Mouse (Mus musculus): ENCODE measurements around the gene Chtop. TPM values are rescaled to one million over a fixed set of nuclear protein-coding genes. Genes with fewer than 3 reads are reported as not detected.

Chtop gene
- total RNA-seq, 2 experiments from 2014 or later: 152 to 153 TPM

DNA sequence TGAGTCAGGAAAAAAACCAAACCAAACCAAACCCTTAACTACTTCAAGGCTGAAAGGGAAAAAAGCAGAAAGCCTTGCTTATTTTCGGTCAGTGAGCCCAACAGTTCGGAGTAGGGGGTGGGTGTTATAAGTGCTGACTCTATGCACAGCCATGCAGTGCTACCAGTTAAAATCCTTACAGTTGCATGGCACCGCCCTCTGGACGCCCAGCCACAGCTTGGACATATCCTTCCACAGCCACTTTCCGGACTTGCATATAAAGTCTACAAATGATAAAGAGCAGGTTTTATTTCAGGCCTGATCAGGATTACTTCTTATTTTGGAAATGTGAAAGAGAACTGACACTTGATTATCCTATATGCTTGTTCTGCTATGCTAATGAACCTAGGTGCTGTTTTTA, 4.1 kb downstream of the Chtop start:
- DNase-seq (ENCODE audit: low spot score in 2 of 2): no peak
- Histone ChIP-seq H3K27ac (no peak overlapping the region), H3K4me3 (no peak overlapping the region)
- TF ChIP-seq CTCF (conservative IDR thresholded peaks at IDR 0.05): no peak

DNA sequence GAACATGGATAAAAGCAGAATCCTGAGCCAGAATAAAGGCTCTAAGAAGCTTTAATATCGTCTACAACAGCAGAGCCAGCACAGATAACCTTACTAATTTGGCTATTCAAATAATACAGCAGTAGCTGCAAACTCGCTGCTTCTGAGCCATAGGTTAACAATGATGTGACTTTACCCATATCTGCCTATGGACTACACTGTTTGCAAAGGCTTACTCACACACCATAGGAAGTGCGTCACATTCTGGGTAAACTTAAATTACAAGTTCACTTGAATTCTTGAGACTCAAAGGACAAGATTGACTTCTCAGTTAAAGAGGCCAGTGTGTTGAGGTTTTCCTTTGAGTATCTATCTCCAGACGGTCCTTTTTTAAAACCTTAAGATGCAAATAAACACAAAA, 5.9 kb downstream of the Chtop start:
- no peak overlapping the region for H3K27ac ChIP-seq
- H3K4me3 ChIP-seq: no peak overlapping the region
- TF ChIP-seq CTCF (conservative IDR thresholded peaks at IDR 0.05): no peak
- no peak for DNase-seq (ENCODE audit: low spot score in 2 of 2)

DNA sequence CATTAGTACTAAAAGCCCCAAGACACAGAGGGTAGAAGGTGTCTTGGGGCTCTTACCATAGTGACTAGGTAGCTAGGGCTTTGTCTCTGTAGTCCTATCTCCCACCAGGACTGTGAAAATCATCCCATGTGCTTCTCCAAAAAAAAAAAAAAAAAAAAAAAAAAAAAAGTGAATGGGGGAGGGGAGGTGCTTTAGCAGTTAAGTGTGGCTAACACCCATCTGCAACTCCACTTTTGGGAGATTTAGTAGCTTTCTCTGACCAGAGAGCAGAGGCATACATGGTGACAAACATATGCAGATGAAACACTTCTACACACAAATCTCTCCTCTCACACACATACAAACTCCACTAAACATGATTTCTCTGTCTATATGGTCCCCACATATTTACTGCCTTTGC, 11.7 kb downstream of the Chtop start:
- no peak for DNase-seq (ENCODE audit: low spot score in 2 of 2)
- H3K4me3 ChIP-seq: no peak overlapping the region
- TF ChIP-seq CTCF (conservative IDR thresholded peaks at IDR 0.05): no peak
- H3K27ac ChIP-seq: no peak overlapping the region

DNA sequence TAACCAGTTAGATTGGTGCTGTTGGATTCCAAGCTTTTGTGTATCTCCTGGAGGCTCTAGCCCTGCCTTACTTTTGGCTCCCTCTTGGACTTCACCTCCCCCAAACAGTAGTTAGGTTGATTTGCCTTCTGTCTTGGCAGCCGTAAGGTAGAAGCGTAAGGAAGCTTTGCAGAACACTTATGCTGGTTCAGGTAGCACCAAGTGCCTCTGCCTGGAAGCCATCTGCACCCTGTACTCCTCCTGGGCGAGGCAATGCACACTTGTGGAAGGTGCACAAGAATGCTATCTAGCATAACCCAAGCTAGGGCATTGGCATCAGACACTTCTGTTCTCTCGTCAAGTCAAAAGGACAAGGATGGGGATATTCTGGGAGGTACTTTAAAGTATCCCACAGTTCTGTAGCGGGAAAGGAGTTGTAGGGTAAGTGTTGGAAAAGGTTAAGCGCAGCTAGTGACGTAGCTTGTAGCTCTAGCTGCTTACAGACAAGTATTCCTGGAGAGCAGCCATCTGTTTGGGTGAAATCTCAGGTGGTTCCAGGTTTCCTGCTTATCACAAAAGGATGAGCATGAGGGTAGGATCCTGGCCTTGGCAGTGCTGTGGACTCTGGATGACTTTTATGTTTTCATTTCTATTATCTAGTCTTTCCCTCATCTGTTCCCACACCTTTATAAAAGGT, 13.3 kb downstream of the Chtop start:
- H3K27ac ChIP-seq: no peak overlapping the region
- DNase-seq (ENCODE audit: low spot score in 2 of 2): no peak
- no peak overlapping the region for H3K4me3 ChIP-seq
- no peak for TF ChIP-seq CTCF (conservative IDR thresholded peaks at IDR 0.05)

DNA sequence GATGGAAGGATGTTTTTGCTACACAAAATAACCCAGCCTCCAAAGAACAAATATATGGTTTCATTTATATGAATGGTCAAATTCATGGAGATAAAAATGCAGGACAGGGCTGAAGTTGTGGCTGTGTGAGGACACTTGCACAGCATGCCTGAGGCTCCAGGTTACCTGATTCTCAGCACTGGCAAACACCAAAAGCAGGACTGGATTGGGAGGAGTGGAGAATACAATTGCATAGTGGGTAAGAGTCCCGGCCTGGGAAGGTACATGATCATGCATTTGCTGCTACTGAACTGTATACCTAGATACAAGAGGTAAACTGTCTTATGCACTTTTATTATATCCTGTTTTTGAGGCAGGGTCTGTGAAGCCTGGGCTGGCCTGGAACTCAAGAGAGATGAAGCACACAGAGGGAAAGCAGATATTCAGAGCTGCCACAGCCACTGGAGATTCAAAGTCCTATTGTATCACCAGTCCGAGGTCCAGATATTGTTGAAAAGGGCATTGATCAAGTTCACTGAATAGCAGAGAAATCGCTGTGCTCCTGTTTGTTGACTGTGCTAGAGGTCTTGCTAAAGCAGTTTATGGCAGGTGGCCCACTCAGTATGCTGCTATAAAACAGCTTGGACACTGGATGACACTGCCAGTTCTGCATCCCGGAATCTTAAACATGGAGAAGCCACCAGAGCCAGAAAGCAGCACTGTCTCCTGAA, 15.3 kb downstream of the Chtop start:
- DNase-seq (ENCODE audit: low spot score in 2 of 2): no peak
- Histone ChIP-seq H3K27ac (no peak overlapping the region), H3K4me3 (no peak overlapping the region)
- no peak for TF ChIP-seq CTCF (conservative IDR thresholded peaks at IDR 0.05)

DNA sequence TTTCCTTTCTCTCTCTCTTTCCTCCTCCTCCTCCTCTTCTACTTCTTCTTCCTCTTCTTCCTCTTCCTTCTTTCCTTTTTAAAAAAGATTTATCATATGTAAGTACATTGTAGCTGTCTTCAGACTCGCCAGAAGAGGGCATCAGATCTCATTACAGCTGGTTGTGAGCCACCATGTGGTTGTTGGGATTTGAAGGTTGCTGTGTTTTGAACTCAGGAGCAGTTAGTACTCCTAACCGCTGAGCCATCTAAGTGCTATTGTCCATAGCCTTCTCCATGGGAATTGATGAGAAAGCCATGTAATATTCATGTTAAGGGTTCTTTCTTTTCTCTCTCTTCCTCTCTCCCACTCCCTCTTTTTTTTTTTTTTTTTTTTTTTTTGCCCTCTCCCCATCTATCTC, 17.9 kb downstream of the Chtop start:
- H3K4me3 ChIP-seq: no peak overlapping the region
- peak in 1 of 2 experiments; percentile 43 for DNase-seq (ENCODE audit: low spot score in 2 of 2)
- 0 out of 2 replicates have a peak overlapping the region, but pooled peaks have one; percentile 97 for H3K27ac ChIP-seq
- peak; percentile 51 for TF ChIP-seq CTCF (conservative IDR thresholded peaks at IDR 0.05)

DNA sequence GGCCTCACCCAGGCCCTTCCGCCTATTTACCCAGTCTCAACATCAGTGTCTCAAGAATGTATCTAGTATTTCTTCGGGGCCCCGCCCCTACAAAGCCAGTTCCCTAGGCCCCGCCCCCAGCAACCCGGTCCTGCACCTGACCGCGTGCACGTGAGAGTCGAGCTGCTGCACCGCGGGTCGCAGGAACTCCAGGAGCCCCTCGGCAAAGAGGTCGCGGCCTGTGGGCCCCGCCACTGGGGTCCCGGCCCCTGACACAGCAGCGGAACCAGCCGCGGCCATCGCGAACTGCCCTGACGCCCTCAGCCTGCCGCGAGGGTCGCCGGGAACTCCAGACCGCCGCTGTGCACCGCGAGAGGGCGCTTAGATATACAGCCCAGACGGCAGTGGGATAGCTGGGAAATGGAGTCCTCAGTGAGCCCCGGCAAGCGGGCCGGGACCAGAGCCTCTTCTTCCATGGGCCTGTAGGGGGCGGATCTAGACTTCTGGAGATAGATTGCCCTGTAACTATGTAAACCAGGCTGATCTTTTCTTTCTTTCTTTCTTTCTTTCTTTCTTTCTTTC, 18.5 kb downstream of the Chtop start, which contains the start of gene Snapin:
Snapin (minus strand) TSS at position 338 of the 561 bp plus-strand sequence.
- Histone ChIP-seq H3K4me3 (peak within 1 kb of the TSS; percentile 83), H3K27ac (peak within 1 kb of the TSS; percentile 97)
- DNase-seq (ENCODE audit: low spot score in 2 of 2): peak; percentile 92 to 94
- TF ChIP-seq CTCF (conservative IDR thresholded peaks at IDR 0.05): peak; percentile 80

DNA sequence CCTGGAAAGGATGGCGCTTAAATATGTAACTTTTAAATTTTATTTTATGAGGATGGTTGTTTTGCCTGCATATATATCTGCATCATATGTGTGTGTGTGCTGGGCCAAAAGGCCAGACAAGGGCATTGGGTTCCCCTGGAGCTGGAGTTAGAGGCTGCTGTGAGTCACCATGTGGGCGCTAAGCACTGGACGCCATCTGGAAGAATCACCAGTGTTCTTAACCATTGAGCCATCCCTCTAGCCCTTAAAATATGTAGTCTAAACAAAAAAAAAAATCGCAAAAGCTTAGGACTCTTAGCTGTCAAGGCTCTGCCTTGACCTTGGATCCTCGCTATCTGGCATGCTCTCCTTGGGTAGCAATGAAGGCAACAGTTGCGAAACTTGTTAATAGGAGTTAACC, 20.7 kb downstream of the Chtop start:
- DNase-seq (ENCODE audit: low spot score in 2 of 2): no peak
- TF ChIP-seq CTCF (conservative IDR thresholded peaks at IDR 0.05): no peak
- H3K4me3 ChIP-seq: no peak overlapping the region
- no peak overlapping the region for H3K27ac ChIP-seq

DNA sequence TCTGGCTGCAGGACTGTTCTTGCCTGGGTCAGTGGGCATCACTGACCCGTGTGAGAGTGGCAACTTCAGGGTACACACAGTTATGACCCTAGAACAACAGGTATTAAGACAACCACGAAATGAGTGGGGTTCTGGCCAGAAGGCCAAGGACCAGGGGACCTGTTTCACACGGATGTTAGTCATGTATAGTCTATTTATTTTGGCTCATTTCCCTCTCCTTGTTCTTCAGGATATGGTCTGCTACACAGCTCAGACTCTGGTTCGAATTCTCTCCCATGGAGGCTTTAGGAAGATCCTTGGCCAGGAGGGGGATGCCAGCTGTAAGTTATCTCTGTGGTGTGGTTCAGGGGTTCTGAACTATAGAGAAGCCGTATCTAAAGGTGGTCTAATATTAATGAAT, 22.3 kb downstream of the Chtop start:
- no peak for DNase-seq (ENCODE audit: low spot score in 2 of 2)
- Histone ChIP-seq H3K27ac (no peak overlapping the region), H3K4me3 (no peak overlapping the region)
- TF ChIP-seq CTCF (conservative IDR thresholded peaks at IDR 0.05): no peak

DNA sequence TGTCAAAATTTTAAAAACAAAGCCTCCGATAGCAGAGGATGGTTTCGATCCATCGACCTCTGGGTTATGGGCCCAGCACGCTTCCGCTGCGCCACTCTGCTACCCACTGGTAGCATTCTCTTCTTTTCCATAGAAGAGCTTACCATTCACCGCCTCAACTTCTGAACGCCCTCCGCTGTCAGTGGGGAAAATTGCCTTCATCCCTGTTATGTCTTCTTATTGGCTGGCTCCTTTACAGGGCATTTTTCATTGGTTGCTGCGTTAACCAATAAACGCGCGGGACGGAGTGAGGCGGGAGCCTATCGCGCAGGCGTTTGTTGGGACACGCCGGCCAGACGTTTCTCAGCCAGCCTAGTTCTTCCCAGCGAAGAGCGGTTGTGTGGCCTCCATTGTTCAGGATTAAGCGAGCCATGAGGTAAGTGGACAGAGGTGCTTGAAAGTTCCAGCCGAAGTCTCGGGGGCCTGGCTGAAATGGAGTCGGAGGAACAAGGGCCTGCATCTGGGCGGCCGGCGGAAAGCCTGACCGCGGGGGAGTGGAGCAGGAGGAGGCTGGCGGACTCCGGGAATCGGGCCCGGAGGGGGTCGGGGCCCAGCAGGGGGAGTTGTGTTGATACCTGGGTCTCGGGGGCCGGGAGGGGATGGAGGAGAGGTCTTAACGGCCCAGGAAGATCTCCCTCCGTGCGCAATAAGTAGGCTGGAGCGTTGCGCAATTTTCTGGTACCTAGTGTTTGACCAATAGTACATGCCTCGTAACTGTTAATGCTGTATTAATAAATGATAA, 33.3 kb downstream of the Chtop start, which contains the start of gene Ilf2:
Ilf2 (plus strand) TSS at position 296 of the 781 bp plus-strand sequence.
- TF ChIP-seq CTCF (conservative IDR thresholded peaks at IDR 0.05): peak; percentile 71
- H3K27ac ChIP-seq: peak within 1 kb of the TSS; percentile 92
- peak; percentile 92 to 97 for DNase-seq (ENCODE audit: low spot score in 2 of 2)
- peak within 1 kb of the TSS; percentile 83 for H3K4me3 ChIP-seq

DNA sequence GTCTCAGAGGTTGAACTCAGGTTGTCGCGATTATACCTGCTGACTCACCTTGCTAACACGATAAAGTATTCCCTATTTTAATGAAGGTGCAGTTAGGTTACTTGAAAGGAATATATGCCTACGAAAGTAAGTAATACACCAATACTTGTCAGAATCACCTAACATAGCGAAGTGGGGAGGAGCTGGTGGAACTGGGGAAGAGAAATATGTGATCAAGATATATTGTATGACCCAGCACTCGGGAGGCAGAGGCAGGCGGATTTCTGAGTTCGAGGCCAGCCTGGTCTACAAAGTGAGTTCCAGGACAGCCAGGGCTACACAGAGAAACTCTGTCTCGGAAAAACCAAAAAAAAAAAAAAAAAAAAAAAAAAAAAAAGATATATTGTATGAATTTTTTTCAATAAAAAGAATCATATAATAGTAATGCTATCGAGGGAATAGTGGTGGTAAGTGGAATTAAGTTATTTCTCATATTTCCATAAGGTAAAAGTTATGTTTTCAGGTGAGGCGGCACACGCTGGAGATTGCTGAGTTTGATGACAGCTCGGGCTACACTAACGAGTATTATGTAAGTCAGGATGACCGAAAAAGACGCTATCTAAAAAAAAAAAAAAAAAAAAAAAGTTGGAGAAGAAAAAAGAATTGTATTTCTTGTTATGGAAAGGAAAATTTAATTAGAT, 34.0 kb downstream of the Chtop start:
- DNase-seq (ENCODE audit: low spot score in 2 of 2): no peak
- no peak for TF ChIP-seq CTCF (conservative IDR thresholded peaks at IDR 0.05)
- 0 out of 2 replicates have a peak overlapping the region, but pooled peaks have one; percentile 24 for H3K27ac ChIP-seq
- H3K4me3 ChIP-seq: peak overlapping the region; percentile 56

DNA sequence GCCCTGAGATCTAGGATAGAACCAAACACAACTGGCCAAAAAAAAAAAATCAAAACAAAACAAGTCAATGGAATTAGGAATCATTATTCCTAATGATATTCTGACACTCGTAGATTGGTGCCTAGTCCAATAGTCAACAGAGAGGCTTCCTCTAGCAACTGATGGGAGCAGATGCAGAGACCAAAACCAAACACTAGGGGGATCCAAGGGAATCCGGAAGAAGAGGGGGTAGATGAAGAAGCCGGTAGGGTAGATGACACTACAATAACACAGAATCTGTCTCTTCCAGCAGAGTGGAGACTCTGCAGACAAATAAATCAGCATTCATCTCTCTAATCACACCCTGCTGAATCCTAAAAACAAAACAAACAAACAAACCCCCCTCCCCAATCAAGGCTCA, 37.1 kb downstream of the Chtop start:
- TF ChIP-seq CTCF (conservative IDR thresholded peaks at IDR 0.05): peak; percentile 81
- H3K27ac ChIP-seq: no peak overlapping the region
- peak in 1 of 2 experiments; percentile 59 for DNase-seq (ENCODE audit: low spot score in 2 of 2)
- H3K4me3 ChIP-seq: no peak overlapping the region
